Mouse (Mus musculus) ES-Bruce4 (cell line): ENCODE measurements around the gene Hsd3b7. TPM values are rescaled to one million over a fixed set of nuclear protein-coding genes. Genes with fewer than 3 reads are reported as not detected.

Source experiments
- H3K27ac ChIP-seq: 2 replicates; pipeline ENCODE4 v1.5.1; 2012; ENCODE audit warnings: low read length, inconsistent platforms; ENCODE audit not compliant: insufficient read depth
- H3K27me3 ChIP-seq: 2 replicates; pipeline ENCODE4 v1.6.1; 2012; ENCODE audit warnings: mild to moderate bottlenecking, low read length, inconsistent platforms; ENCODE audit not compliant: control insufficient read depth, poor library complexity, insufficient read depth, severe bottlenecking
- H3K36me3 ChIP-seq: 2 replicates; pipeline ENCODE4 v1.6.1; 2012; ENCODE audit warnings: inconsistent platforms, mild to moderate bottlenecking, low read length, moderate library complexity; ENCODE audit not compliant: control insufficient read depth, poor library complexity, insufficient read depth, severe bottlenecking
- H3K4me1 ChIP-seq: one replicate; pipeline ENCODE4 v1.8.1; 2011; ENCODE audit warnings: low read length; ENCODE audit not compliant: control insufficient read depth, insufficient read depth
- H3K4me3 ChIP-seq: 2 replicates; pipeline ENCODE4 v1.5.1; 2011; ENCODE audit warnings: low read depth, mild to moderate bottlenecking, low read length
- H3K9ac ChIP-seq: 2 replicates; pipeline ENCODE4 v1.6.1; 2012; ENCODE audit warnings: low read depth, mild to moderate bottlenecking, inconsistent platforms; ENCODE audit not compliant: poor library complexity, severe bottlenecking
- H3K9me3 ChIP-seq: replicated peaks from 2 replicates; pipeline ENCODE4 v1.6.1; 2012; ENCODE audit warnings: mild to moderate bottlenecking, low read length, inconsistent platforms; ENCODE audit not compliant: control insufficient read depth, poor library complexity, insufficient read depth, severe bottlenecking
- CTCF ChIP-seq: IDR thresholded peaks from one replicate; pipeline ENCODE4 v1.8.1; 2011; ENCODE audit warnings: low read depth, low read length
- EP300 ChIP-seq: IDR thresholded peaks from 2 replicates; pipeline ENCODE4 v1.6.1; 2011; ENCODE audit warnings: low read depth, low read length; ENCODE audit not compliant: insufficient read depth
- POLR2A ChIP-seq: IDR thresholded peaks from one replicate; pipeline ENCODE4 v1.8.1; 2011; ENCODE audit warnings: low read length; ENCODE audit not compliant: insufficient read depth
- polyA plus RNA-seq: library from polyadenylated mRNA; stranded (reverse); fragments of >200 nt; gene quantifications from 2 replicates; pipeline ENCODE4 v1.2.4, GENCODE M21; 2011; ENCODE audit warnings: low read depth; ENCODE audit not compliant: missing spikeins, insufficient read depth, insufficient read length

Hsd3b7 gene
- polyA plus RNA-seq, 1 experiment, result 11.2 TPM

- H3K36me3 ChIP-seq, result peaks cover 27% of the 10 kb centered on the region
- H3K9me3 ChIP-seq, result no peaks in the 10 kb centered on the region
- H3K27ac ChIP-seq, result no peak overlapping the region
- H3K4me3 ChIP-seq, result no peak overlapping the region
- H3K4me1 ChIP-seq, result no peaks in the 10 kb centered on the region
- no peak overlapping the region for H3K9ac ChIP-seq
- no peaks in the 10 kb centered on the region for H3K27me3 ChIP-seq
- no peak for TF ChIP-seq EP300
- no peak for TF ChIP-seq CTCF
- TF ChIP-seq POLR2A, result no peak
Observed at GRCm38 (mm10) chr7:127760478-127760877, 39.9 kb upstream of the Hsd3b7 start.

GRCm38 (mm10) chr7:127761026-127761425, 39.4 kb upstream of the Hsd3b7 start:
- no peak overlapping the region for H3K27ac ChIP-seq
- peaks cover 26% of the 10 kb centered on the region for H3K36me3 ChIP-seq
- no peak for TF ChIP-seq POLR2A
- peak; percentile 95 for TF ChIP-seq CTCF
- H3K9me3 ChIP-seq, result no peaks in the 10 kb centered on the region
- H3K27me3 ChIP-seq, result no peaks in the 10 kb centered on the region
- H3K4me3 ChIP-seq, result no peak overlapping the region
- no peaks in the 10 kb centered on the region for H3K4me1 ChIP-seq
- no peak overlapping the region for H3K9ac ChIP-seq

- Histone ChIP-seq H3K4me3 (no peak overlapping the region), H3K36me3 (peaks cover 21% of the 10 kb centered on the region), H3K9me3 (no peaks in the 10 kb centered on the region), H3K4me1 (no peaks in the 10 kb centered on the region), H3K9ac (no peak overlapping the region), H3K27ac (no peak overlapping the region), H3K27me3 (no peaks in the 10 kb centered on the region)
- no peak for TF ChIP-seq POLR2A
- no peak for TF ChIP-seq CTCF
- TF ChIP-seq EP300, result no peak
Observed at GRCm38 (mm10) chr7:127763642-127764041, 36.8 kb upstream of the Hsd3b7 start.

- no peaks in the 10 kb centered on the region for H3K4me1 ChIP-seq
- H3K9me3 ChIP-seq, result no peaks in the 10 kb centered on the region
- peaks cover 17% of the 10 kb centered on the region for H3K36me3 ChIP-seq
- H3K4me3 ChIP-seq, result no peak overlapping the region
- no peak overlapping the region for H3K9ac ChIP-seq
- H3K27ac ChIP-seq, result no peak overlapping the region
- TF ChIP-seq POLR2A (no peak), EP300 (no peak), CTCF (no peak)
- no peaks in the 10 kb centered on the region for H3K27me3 ChIP-seq
Observed at GRCm38 (mm10) chr7:127765756-127766155, 34.6 kb upstream of the Hsd3b7 start.

- Histone ChIP-seq H3K36me3 (peaks cover 17% of the 10 kb centered on the region), H3K27me3 (no peaks in the 10 kb centered on the region), H3K4me1 (no peaks in the 10 kb centered on the region), H3K27ac (peak overlapping the region; percentile 51), H3K9ac (no peak overlapping the region), H3K4me3 (peak overlapping the region; percentile 56), H3K9me3 (no peaks in the 10 kb centered on the region)
- TF ChIP-seq CTCF, result no peak
- TF ChIP-seq EP300, result peak; percentile 90
Observed at GRCm38 (mm10) chr7:127766851-127767609, 33.4 kb upstream of the Hsd3b7 start.

GRCm38 (mm10) chr7:127767671-127768345, 32.6 kb upstream of the Hsd3b7 start:
- H3K4me3 ChIP-seq, result peak overlapping the region; percentile 56
- H3K9ac ChIP-seq, result no peak overlapping the region
- no peaks in the 10 kb centered on the region for H3K9me3 ChIP-seq
- TF ChIP-seq CTCF (no peak), EP300 (no peak), POLR2A (no peak)
- peak overlapping the region; percentile 21; the same call in 1 of the 2 replicates for H3K27ac ChIP-seq
- H3K36me3 ChIP-seq, result peaks cover 12% of the 10 kb centered on the region
- H3K4me1 ChIP-seq, result no peaks in the 10 kb centered on the region
- H3K27me3 ChIP-seq, result no peaks in the 10 kb centered on the region
